10 mouse cellular contexts compared by ENCODE assay signal in the genomic region with DNA sequence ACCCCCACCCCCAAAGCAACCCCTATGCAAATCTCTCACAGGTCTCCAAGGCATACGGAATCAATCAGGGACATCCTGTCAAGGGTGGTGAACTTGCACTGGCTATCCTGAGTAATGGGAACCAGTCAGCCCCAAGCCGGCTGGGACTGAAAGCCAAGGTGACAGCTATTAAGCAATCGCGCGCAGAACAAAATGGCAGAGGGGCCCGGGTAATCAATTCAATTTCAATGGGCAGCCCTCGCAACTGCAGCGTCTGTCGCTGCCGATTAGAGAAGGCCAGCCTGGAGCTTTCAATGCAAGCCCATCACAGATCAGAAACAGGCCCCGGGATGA. TPM values are rescaled to one million over a fixed set of nuclear protein-coding genes. Genes with fewer than 3 reads are reported as not detected.
DNase-seq lines count a peak whose midpoint lies in the region; ATAC-seq lines count a peak whose summit lies in the region.
"Had no signal": no experiment of that assay in that cellular context is flagged by ENCODE, and none has a peak within 500 bp of the region (broad histone marks: within the 10 kb centered on the region; RNA-seq: fewer than 3 reads in every experiment).

No protein-coding gene starts in this region.

- peak overlapping the region; percentile 94 for H3K27ac ChIP-seq in limb, embryonic 12.5 days
- peak overlapping the region; percentile 61 for H3K27ac ChIP-seq in midbrain, embryonic 12.5 days (replicated peaks)
- H3K27ac ChIP-seq in heart, embryonic 10.5 days: no peak overlapping the region

- H3K4me1 ChIP-seq in limb, embryonic 12.5 days (replicated peaks): peaks cover 59% of the 10 kb centered on the region
- peaks cover 31% of the 10 kb centered on the region for H3K4me1 ChIP-seq in midbrain, embryonic 12.5 days
- H3K4me1 ChIP-seq in heart, embryonic 10.5 days: peaks cover 30% of the 10 kb centered on the region
- H3K4me1 ChIP-seq: megakaryocyte, embryonic 14.5 days had no signal

- H3K36me3 ChIP-seq in limb, embryonic 12.5 days: peaks cover 26% of the 10 kb centered on the region
- H3K36me3 ChIP-seq in midbrain, embryonic 12.5 days: no peaks in the 10 kb centered on the region
- H3K36me3 ChIP-seq in heart, embryonic 10.5 days: no peaks in the 10 kb centered on the region

- peak; percentile 35; the same call in 1 of the 2 replicates for ATAC-seq in limb, embryonic 12.5 days (ENCODE audit: insufficient number of reproducible peaks, insufficient read depth, low FRiP score, low TSS enrichment, low read depth)
- ATAC-seq in midbrain, embryonic 12.5 days (ENCODE audit: low FRiP score, low read depth): no peak

- DNase-seq in ZHBTc4 (ENCODE audit: low read depth, low spot score) (peak; percentile 37), MN1 (ENCODE audit: low spot score) (no peak)
- DNase-seq in embryo, embryonic 9.5 days (ENCODE audit: extremely low spot score): peak; percentile 66
- DNase-seq in heart, embryonic 10.5 days (ENCODE audit: low spot score): no peak
- no peak for DNase-seq in gastrocnemius, adult 18-20 months (ENCODE audit: low spot score)
- no peak for DNase-seq in T-cell, adult 2 months (ENCODE audit: low spot score)
- DNase-seq: thymus, postnatal 14 days had no signal

- no peaks in the 10 kb centered on the region for H3K9me3 ChIP-seq in limb, embryonic 12.5 days
- no peaks in the 10 kb centered on the region for H3K9me3 ChIP-seq in midbrain, embryonic 12.5 days
- no peaks in the 10 kb centered on the region for H3K9me3 ChIP-seq in heart, embryonic 10.5 days
- H3K9me3 ChIP-seq: megakaryocyte, embryonic 14.5 days had no signal

- H3K27me3 ChIP-seq in limb, embryonic 12.5 days: no peaks in the 10 kb centered on the region
- peaks cover 53% of the 10 kb centered on the region for H3K27me3 ChIP-seq in midbrain, embryonic 12.5 days
- H3K27me3 ChIP-seq in heart, embryonic 10.5 days (ENCODE audit: insufficient read depth, poor library complexity, severe bottlenecking): peaks cover 74% of the 10 kb centered on the region

- H3K9ac ChIP-seq in limb, embryonic 12.5 days (replicated peaks): no peak overlapping the region
- H3K9ac ChIP-seq in midbrain, embryonic 12.5 days (replicated peaks): no peak overlapping the region

- WGBS in limb, embryonic 12.5 days: 4% methylated on average over 11 of the region's 11 CpGs
- 5% methylated on average over 11 of the region's 11 CpGs for WGBS in midbrain, embryonic 12.5 days
- WGBS in heart, embryonic 10.5 days: 12% methylated on average over 11 of the region's 11 CpGs

- no peak overlapping the region for H3K4me3 ChIP-seq in limb, embryonic 12.5 days (replicated peaks)
- no peak overlapping the region for H3K4me3 ChIP-seq in midbrain, embryonic 12.5 days
- H3K4me3 ChIP-seq in heart, embryonic 10.5 days: no peak overlapping the region
- H3K4me3 ChIP-seq: megakaryocyte, embryonic 14.5 days had no signal

- peak overlapping the region; percentile 39 for H3K4me2 ChIP-seq in limb, embryonic 12.5 days
- peak overlapping the region; percentile 29 for H3K4me2 ChIP-seq in midbrain, embryonic 12.5 days (replicated peaks)

RNA-seq across cellular contexts. Expression of a gene that starts 31.7 kb away (rescaled TPM):
- 39.2 and 44.0 TPM in 2 replicates for polyA plus RNA-seq in limb, embryonic 12.5 days (2016; fragmentation: Nextera tagmentation; extraction: Ambion mirVana)
- polyA plus RNA-seq in midbrain, embryonic 12.5 days (2016; fragmentation: Nextera tagmentation; extraction: Ambion mirVana): 0.12 and 0.19 TPM in 2 replicates
- polyA plus RNA-seq in heart, embryonic 10.5 days (2016; fragmentation: Nextera tagmentation; extraction: Ambion mirVana): 0.80 and 4.1 TPM in 2 replicates
- total RNA-seq in gastrocnemius, adult 18-20 months (2021): 1 to 10 TPM; 1.3 to 1.4 TPM

Comparison
In these comparisons a context has a peak if more than half of its experiments do, and no peak if none do; other contexts are left out.
1. DNase-seq: peak in ZHBTc4 (single experiment) and embryo, embryonic 9.5 days (single experiment); none in MN1 (single experiment), heart, embryonic 10.5 days (single experiment), gastrocnemius, adult 18-20 months (single experiment) and T-cell, adult 2 months (single experiment).